Mouse (Mus musculus) limb, embryonic 12.5 days (tissue): ENCODE data around the gene Hoxa5. TPM values are rescaled to one million over a fixed set of nuclear protein-coding genes. Genes with fewer than 3 reads are reported as not detected.

Experiments used
- ATAC-seq: fragments of 200-750 bp; cut with Nextera tagmentation; 2 replicates; pipeline ENCODE4 v1.8.0; 2017; ENCODE audit warnings: low read depth, moderate TSS enrichment; ENCODE audit not compliant: insufficient number of reproducible peaks, insufficient read depth, low FRiP score, low TSS enrichment
- H3K27ac ChIP-seq: fragments of 300-500 bp; sonication (generic); 2 replicates; pipeline ENCODE4 v1.5.1; 2016; ENCODE audit warnings: mild to moderate bottlenecking, moderate library complexity
- H3K27me3 ChIP-seq: fragments of 300-500 bp; sonication (generic); 2 replicates; pipeline ENCODE4 v1.6.1; 2016; ENCODE audit warnings: mild to moderate bottlenecking, moderate library complexity
- H3K36me3 ChIP-seq: fragments of 300-500 bp; sonication (generic); 2 replicates; pipeline ENCODE4 v1.6.1; 2016; ENCODE audit warnings: mild to moderate bottlenecking, moderate library complexity
- H3K4me1 ChIP-seq: fragments of 300-500 bp; sonication (generic); replicated peaks from 2 replicates; pipeline ENCODE4 v1.6.1; 2016
- H3K4me2 ChIP-seq: fragments of 300-500 bp; sonication (generic); 2 replicates; pipeline ENCODE4 v1.6.1; 2016; ENCODE audit warnings: mild to moderate bottlenecking, moderate library complexity
- H3K4me3 ChIP-seq: fragments of 300-500 bp; sonication (generic); replicated peaks from 2 replicates; pipeline ENCODE4 v1.5.1; 2016; ENCODE audit warnings: mild to moderate bottlenecking
- H3K9ac ChIP-seq: fragments of 300-500 bp; sonication (generic); replicated peaks from 2 replicates; pipeline ENCODE4 v1.6.1; 2016; ENCODE audit warnings: mild to moderate bottlenecking, moderate library complexity
- H3K9me3 ChIP-seq: fragments of 300-500 bp; sonication (generic); 2 replicates; pipeline ENCODE4 v1.6.1; 2016; ENCODE audit warnings: mild to moderate bottlenecking, moderate library complexity
- WGBS: fragments of 180-500 bp; shearing (Covaris S2); methylation state at CpG from one replicate; pipeline ENCODE4 v1.1.7; 2016; 5-methylcytosine and 5-hydroxymethylcytosine counted together
- polyA plus RNA-seq: library from polyadenylated mRNA; unstranded; fragments of >200 nt; fragmentation: Nextera tagmentation; extraction: Ambion mirVana; gene quantifications from 2 replicates; pipeline ENCODE4 v1.2.1, GENCODE M21; 2016

Gene Hoxa5
- polyA plus RNA-seq, 1 experiment from 2014 or later, result 9.2 TPM

DNA sequence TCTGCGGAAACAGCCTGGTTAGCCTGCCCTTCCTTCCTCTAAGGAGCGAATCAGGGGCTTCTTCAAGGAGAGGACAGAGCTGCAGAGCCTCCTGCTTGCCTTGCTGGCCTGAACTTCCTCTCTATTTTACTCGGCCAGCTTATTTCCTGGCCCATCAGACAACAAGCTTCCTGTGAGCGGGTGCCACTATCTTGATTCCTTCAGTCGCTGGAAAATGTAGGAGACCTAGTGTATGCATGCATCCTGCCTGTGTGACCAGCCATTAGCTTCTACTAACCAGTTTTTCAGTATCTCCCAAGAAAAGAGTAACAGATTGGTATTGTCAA, 33.5 kb downstream of the Hoxa5 start:
- Histone ChIP-seq H3K4me1 (peaks cover 71% of the 10 kb centered on the region), H3K9me3 (no peaks in the 10 kb centered on the region), H3K9ac (no peak overlapping the region), H3K4me3 (no peak overlapping the region), H3K4me2 (no peak overlapping the region; the same call in 1 of the 2 replicates), H3K36me3 (peaks cover 14% of the 10 kb centered on the region; the same call in 1 of the 2 replicates), H3K27me3 (peaks cover 69% of the 10 kb centered on the region), H3K27ac (0 out of 2 replicates have a peak overlapping the region, but pooled peaks have one; percentile 20)
- no peak for ATAC-seq
- 26% methylated on average over 5 of the region's 5 CpGs for WGBS

DNA sequence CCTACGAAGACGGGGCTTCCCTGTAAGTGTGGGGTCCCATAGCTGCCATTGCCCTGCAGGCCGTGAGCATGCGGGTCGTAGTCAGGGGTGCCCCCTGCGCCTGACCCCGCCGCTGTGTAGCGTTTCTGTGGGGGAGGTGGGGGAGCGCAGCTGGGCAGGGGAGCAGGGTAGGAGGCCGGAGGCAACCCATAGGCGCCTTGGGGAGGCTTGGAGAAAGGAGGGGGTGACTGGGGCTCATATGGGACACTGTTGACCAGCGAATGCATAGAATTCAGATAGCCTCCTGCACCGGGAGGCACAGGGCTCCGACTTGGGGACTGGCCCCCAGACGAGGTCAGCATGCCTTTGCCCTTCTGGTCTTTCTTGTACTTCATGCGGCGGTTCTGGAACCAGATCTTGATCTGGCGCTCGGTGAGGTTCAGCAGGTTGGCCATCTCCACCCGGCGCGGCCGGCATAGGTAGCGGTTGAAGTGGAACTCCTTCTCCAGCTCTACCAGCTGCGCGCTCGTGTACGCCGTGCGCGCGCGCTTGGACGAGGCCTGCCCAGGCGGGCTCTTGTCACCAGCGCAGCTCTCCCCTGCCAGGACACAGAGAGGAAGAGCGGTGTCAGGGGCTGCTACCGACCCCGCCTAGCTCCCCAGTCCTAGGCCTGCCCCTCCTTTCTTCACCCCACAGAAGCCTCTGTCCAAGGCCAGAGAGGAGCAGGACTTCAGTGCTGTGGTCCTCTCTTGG, 34.1 kb downstream of the Hoxa5 start:
- 25% methylated on average over 40 of the region's 40 CpGs for WGBS
- no peak for ATAC-seq
- Histone ChIP-seq H3K9me3 (no peaks in the 10 kb centered on the region), H3K4me3 (no peak overlapping the region), H3K9ac (no peak overlapping the region), H3K4me2 (0 out of 2 replicates have a peak overlapping the region, but pooled peaks have one; percentile 28), H3K4me1 (peaks cover 71% of the 10 kb centered on the region), H3K27ac (peak overlapping the region; percentile 60; the same call in 1 of the 2 replicates), H3K36me3 (peaks cover 14% of the 10 kb centered on the region; the same call in 1 of the 2 replicates), H3K27me3 (peaks cover 69% of the 10 kb centered on the region)

DNA sequence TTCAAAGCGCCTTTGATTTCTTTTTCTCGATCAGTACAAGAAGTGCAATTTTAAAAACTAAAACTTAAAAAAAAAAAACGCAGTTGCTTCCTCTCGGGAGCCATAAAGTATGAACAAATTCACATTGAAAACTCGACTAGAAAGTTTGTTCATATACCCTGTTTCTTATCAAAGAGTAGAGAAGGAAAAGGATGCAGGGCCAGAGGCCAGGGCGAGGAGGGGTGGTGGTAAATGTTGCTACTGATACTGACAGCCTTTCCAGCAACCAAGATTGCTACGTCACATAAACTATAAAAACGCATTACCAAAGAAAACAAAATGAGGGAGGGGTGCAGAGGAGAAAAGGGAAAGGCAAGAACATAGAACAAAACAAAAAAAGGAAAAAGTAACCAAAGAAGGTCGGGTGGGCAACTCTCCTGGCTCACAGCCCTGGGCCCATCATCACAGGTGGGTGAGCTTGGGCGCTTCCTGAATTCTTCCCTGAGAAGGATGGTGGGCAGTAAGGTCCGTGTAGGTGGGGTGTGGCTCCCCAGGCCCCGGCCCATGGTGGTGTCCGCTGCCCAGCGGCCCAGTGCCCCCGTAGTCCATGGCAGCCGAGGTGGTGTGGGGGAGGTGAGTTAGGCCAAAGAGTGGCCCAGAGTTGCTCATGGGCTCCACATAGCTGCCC, 34.8 kb downstream of the Hoxa5 start:
- Histone ChIP-seq H3K9me3 (no peaks in the 10 kb centered on the region), H3K27ac (peak overlapping the region; percentile 60; the same call in 1 of the 2 replicates), H3K9ac (no peak overlapping the region), H3K4me1 (peaks cover 71% of the 10 kb centered on the region), H3K27me3 (peaks cover 69% of the 10 kb centered on the region), H3K4me3 (no peak overlapping the region), H3K36me3 (peaks cover 14% of the 10 kb centered on the region; the same call in 1 of the 2 replicates), H3K4me2 (0 out of 2 replicates have a peak overlapping the region, but pooled peaks have one; percentile 28)
- ATAC-seq, result no peak
- 40% methylated on average over 16 of the region's 16 CpGs for WGBS

DNA sequence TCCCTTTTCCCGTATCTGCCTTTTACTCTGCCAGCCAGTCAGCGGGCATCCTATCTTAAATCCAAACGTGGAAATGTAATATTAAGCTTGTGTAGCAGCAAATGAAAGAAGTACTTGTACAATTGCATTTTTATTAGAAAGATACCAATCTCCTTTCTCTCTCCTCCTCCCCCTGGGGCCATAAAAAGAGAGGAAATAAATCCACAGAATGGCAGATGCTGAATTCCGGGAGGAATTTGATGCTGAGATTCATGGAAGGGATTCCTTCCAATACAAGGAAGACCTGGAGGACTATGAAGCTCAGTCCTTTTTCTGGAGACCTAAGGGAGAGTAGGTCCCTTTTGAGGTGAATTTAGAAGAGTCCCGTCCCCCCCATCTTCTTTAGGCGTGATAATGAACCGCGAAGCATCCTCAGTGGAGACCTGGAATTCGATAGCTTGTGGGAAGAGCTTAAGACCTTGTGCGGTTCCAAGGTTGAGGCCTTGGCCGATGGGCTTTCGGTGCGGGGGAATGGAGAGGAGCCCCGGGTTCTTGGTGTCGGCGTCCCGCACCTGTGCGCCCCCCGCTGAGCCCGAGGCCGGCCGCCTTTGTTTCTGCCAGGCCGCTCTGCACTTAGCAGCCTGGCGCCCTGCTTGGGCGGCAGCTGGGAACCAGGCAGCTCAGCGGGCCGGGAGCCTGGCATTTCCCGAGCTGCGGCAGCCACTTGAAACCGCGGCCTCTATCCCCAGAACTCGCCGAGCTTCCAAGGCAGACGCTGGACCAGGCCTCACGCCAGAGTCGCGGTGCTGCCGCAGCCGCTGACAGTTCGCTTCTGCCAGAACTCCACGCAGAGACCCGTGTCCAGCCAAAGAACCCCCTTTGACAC, 36.0 kb downstream of the Hoxa5 start:
- peak overlapping the region; percentile 21 for H3K4me3 ChIP-seq
- H3K27me3 ChIP-seq, result peaks cover 80% of the 10 kb centered on the region
- H3K9me3 ChIP-seq, result no peaks in the 10 kb centered on the region
- 6% methylated on average over 42 of the region's 42 CpGs for whole genome bisulfite sequencing
- H3K36me3 ChIP-seq, result peaks cover 14% of the 10 kb centered on the region; the same call in 1 of the 2 replicates
- peak overlapping the region; percentile 36; the same call in 1 of the 2 replicates for H3K4me2 ChIP-seq
- H3K27ac ChIP-seq, result 0 out of 2 replicates have a peak overlapping the region, but pooled peaks have one; percentile 45
- 0 out of 2 replicates have a peak overlapping the region, but pooled peaks have one; percentile 19 for H3K9ac ChIP-seq
- peaks cover 78% of the 10 kb centered on the region for H3K4me1 ChIP-seq
- ATAC-seq, result no peak

DNA sequence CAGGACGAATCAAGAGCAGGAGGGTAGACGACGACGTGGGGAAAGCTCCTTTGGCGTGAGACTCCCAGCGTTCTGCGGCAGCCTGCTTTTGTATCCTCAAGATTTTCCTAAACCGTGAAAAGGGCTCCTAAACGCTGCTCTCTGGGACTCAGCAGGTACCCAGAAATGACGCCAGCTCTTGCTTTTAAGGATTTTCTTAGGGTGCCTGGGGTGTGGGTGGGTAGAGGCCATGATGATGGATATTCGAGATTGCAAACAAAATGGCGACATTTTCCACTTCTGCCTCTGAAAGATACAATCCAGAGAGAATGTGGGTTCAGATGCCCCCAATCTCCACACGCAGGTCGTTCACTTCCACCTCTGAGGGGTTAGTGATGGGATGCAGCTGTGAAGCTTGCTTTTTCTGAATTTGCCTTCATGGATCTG, 36.6 kb downstream of the Hoxa5 start:
- H3K4me3 ChIP-seq, result no peak overlapping the region
- peaks cover 78% of the 10 kb centered on the region for H3K4me1 ChIP-seq
- no peaks in the 10 kb centered on the region for H3K9me3 ChIP-seq
- H3K9ac ChIP-seq, result no peak overlapping the region
- peaks cover 14% of the 10 kb centered on the region; the same call in 1 of the 2 replicates for H3K36me3 ChIP-seq
- 0 out of 2 replicates have a peak overlapping the region, but pooled peaks have one; percentile 36 for H3K4me2 ChIP-seq
- ATAC-seq, result no peak
- no peak overlapping the region for H3K27ac ChIP-seq
- WGBS, result 14% methylated on average over 14 of the region's 14 CpGs
- H3K27me3 ChIP-seq, result peaks cover 87% of the 10 kb centered on the region

DNA sequence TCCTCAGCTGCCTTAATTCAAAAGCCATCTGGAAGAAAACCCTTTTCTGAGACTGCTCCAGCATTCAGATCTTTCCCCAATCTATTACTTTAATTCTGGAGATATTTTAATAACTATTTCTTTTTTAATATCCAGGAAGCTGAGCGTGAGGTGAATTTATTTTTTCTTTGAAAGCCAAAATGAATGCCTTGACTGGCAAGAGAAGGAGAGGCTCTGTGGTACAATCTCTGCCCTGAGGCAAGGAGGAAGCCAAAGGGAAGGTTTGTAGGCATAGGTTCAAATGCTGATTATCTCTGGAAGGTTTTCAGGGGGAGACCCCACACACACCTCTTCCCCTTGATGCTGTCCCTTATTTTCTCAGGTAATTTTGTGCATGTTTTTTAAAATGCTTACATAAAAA, 37.2 kb downstream of the Hoxa5 start:
- no peak overlapping the region for H3K27ac ChIP-seq
- H3K4me1 ChIP-seq, result peaks cover 73% of the 10 kb centered on the region
- no peak overlapping the region for H3K9ac ChIP-seq
- ATAC-seq, result no peak
- H3K4me3 ChIP-seq, result no peak overlapping the region
- peaks cover 88% of the 10 kb centered on the region for H3K27me3 ChIP-seq
- WGBS, result 31% methylated on average over 1 of the region's 1 CpGs
- H3K36me3 ChIP-seq, result peaks cover 14% of the 10 kb centered on the region; the same call in 1 of the 2 replicates
- H3K4me2 ChIP-seq, result no peak overlapping the region
- no peaks in the 10 kb centered on the region for H3K9me3 ChIP-seq

DNA sequence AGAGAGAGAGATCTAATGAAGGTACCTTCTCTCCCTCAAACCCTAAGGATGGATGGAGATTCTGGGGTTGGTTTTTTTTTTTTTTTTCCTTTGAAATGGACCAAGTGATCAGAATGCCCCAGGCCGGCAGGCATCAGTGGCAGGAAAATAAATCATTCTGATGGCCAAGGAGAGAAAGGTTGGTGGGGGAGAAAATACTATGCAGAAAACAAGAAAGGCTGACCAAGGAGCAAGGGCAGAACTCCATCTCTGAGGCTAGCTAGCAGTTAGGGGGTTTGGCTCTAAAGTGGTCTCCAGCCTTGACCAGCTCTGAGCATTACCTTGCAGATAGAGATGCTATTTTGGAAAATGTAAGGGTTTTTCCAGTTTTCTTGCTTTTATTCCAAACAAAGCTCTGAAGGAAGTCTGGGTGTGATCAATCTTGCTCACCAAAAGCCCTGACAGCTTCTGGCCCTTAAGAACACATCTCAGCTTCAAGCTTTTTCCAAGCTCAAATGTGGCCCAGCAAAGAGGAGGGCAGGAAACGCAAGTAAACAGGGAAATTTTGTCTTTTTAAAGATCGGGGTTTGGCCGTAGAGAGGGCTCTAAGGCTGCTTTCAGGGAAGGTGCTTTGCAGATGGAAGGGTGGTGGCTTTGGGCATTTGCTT, 37.8 kb downstream of the Hoxa5 start:
- peaks cover 86% of the 10 kb centered on the region for H3K27me3 ChIP-seq
- 0 out of 2 replicates have a peak overlapping the region, but pooled peaks have one; percentile 64 for H3K4me2 ChIP-seq
- H3K27ac ChIP-seq, result no peak overlapping the region
- peaks cover 72% of the 10 kb centered on the region for H3K4me1 ChIP-seq
- 12% methylated on average over 4 of the region's 4 CpGs for WGBS
- no peaks in the 10 kb centered on the region for H3K9me3 ChIP-seq
- no peak overlapping the region for H3K9ac ChIP-seq
- ATAC-seq, result no peak
- H3K4me3 ChIP-seq, result no peak overlapping the region
- peaks cover 14% of the 10 kb centered on the region; the same call in 1 of the 2 replicates for H3K36me3 ChIP-seq

DNA sequence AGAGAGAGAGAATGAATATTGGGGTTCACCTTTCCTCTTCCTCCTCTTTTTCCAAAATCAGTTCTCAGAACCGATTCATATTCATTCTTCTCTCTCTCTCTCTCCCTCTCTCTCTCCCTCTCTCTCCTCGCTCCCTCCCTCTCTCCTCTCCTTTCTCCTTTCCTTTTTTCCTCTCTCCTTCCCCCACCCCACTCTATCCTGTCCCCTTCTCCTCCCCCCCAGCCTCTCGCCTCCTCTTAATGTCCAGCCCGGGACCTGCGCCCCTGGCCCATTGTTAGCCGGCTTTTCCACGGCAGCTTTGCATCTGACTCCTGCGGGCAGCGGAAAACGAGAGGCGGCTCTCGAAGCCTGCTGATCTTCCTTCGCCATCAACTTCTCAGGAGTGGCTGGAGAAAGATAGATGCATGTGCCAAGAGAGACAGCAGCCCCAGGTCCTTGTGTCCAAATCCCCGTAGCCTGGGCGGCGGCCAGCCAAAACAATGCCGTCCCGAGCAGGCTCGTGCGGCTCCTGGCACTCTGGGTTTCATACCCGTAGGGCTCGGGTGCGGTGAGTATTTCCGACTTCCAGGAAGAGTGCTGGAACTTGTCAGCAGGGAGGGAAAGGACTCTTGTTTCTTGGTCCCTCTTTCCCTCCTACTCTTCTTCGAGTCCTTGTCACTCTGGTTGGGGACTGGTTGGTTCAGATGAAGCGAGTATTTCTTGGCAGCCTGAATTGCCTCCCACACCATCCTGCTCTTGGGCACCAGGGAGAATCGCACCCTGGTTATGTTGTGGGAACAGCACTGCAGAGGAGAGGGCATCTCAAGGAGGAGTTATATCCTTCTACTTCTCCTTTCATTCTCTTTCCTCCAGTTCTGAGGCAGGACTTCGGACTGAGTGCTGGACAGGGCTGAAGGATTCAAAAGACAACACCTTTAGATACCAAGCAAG, 38.7 kb downstream of the Hoxa5 start:
- H3K4me3 ChIP-seq, result peak overlapping the region; percentile 37
- H3K9me3 ChIP-seq, result no peaks in the 10 kb centered on the region
- WGBS, result 3% methylated on average over 28 of the region's 28 CpGs
- ATAC-seq, result no peak
- peak overlapping the region; percentile 64 for H3K4me2 ChIP-seq
- 0 out of 2 replicates have a peak overlapping the region, but pooled peaks have one; percentile 35 for H3K9ac ChIP-seq
- no peak overlapping the region for H3K27ac ChIP-seq
- peaks cover 71% of the 10 kb centered on the region for H3K4me1 ChIP-seq
- peaks cover 78% of the 10 kb centered on the region for H3K27me3 ChIP-seq
- peaks cover 14% of the 10 kb centered on the region; the same call in 1 of the 2 replicates for H3K36me3 ChIP-seq

DNA sequence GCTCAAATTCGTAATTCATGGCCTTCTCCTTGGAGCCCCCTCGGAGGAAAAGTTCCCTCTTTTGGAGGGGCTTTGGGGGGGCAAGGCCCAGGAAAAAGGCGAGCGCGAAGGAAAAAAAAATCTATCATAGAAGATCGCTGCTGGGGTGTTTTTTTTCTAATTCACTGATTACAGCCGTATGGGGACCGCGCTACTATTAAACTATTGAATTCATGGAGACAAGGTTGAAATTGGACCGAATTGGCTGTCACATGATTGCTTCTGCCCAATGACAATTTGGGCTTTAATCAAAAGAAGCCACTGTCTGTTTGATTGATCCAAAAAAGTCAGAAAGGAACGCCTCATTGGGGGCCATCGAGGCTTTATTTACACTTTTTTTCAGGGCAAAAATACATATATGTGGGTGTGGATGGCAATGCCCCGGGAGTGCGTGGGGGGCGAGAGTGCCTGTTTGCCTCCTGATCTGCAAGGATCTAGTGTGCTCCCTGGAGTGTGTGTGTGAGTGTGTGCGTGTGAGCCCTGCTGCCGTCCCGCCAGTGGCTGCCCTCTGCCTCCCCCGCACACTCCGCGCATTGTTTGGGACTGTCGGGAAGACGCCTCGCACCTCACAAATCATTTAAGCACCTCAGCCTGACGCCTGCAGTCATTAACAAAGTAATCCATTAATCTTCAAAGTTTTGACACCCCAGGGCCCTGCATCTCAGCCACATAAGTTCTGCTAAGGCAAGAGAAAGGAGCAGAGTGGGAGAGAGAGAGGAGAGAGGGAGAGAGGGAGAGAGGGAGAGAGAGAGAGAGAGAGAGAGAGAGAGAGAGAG, 39.6 kb downstream of the Hoxa5 start, which contains the start of gene Hoxa2:
Gene Hoxa2 (minus strand): TSS at position 206 of the 815 bp plus-strand sequence.
- Histone ChIP-seq H3K36me3 (peaks cover 6% of the 10 kb centered on the region; the same call in 1 of the 2 replicates), H3K27me3 (peaks cover 78% of the 10 kb centered on the region), H3K9ac (peak within 1 kb of the TSS; percentile 59), H3K4me1 (peaks cover 71% of the 10 kb centered on the region), H3K9me3 (no peaks in the 10 kb centered on the region), H3K4me2 (peak within 1 kb of the TSS; percentile 64), H3K4me3 (peak within 1 kb of the TSS; percentile 37), H3K27ac (peak within 1 kb of the TSS; percentile 51; the same call in 1 of the 2 replicates)
- ATAC-seq, result no peak
- WGBS, result under 1% methylated on average over 25 of the region's 25 CpGs
